In genomic region chr1:167282768-167283167, GRCm38 (mm10) we compare ENCODE assay signal across 8 mouse cellular contexts. TPM values are rescaled to one million over a fixed set of nuclear protein-coding genes. Genes with fewer than 3 reads are reported as not detected.
DNase-seq lines count a peak whose midpoint lies in the region; ATAC-seq and TF ChIP-seq lines count a peak whose summit lies in the region.

No protein-coding gene starts in this region.

- DNase-seq in lung, postnatal 10 days, result no peak
- DNase-seq in forebrain, embryonic 11.5 days (ENCODE audit: low spot score), result no peak
- DNase-seq in limb, embryonic 14.5 days (ENCODE audit: low spot score), result no peak
- DNase-seq in cerebellum, postnatal 14 days, result no peak
- no peak for DNase-seq in adrenal gland, adult 18-20 months (ENCODE audit: low spot score in 2 of 2)
- DNase-seq in cerebellum, adult 8-10 months, result no peak

- H3K4me1 ChIP-seq in lung, embryonic 15.5 days, result peaks cover 27% of the 10 kb centered on the region
- peaks cover 14% of the 10 kb centered on the region; the same call in 1 of the 2 replicates for H3K4me1 ChIP-seq in forebrain, embryonic 11.5 days (replicated peaks; ENCODE audit: control insufficient read depth, insufficient read depth, low read length)
- H3K4me1 ChIP-seq in limb, embryonic 14.5 days (ENCODE audit: control insufficient read depth, insufficient read depth, low read length), result peaks cover 12% of the 10 kb centered on the region; the same call in 1 of the 2 replicates
- peaks cover 24% of the 10 kb centered on the region for H3K4me1 ChIP-seq in neural tube, embryonic 15.5 days

- no peak overlapping the region for H3K9ac ChIP-seq in lung, embryonic 15.5 days
- peak overlapping the region; percentile 96 for H3K9ac ChIP-seq in forebrain, embryonic 11.5 days (ENCODE audit: low read length)
- peak overlapping the region; percentile 84 for H3K9ac ChIP-seq in limb, embryonic 14.5 days (ENCODE audit: low read depth, low read length, severe bottlenecking)
- peak overlapping the region; percentile 85; the same call in 1 of the 2 replicates for H3K9ac ChIP-seq in neural tube, embryonic 15.5 days (replicated peaks)

- no peaks in the 10 kb centered on the region for H3K36me3 ChIP-seq in lung, embryonic 15.5 days
- no peaks in the 10 kb centered on the region; the same call in 1 of the 2 replicates for H3K36me3 ChIP-seq in forebrain, embryonic 11.5 days (ENCODE audit: control insufficient read depth, insufficient read depth, low read length)
- no peaks in the 10 kb centered on the region for H3K36me3 ChIP-seq in limb, embryonic 14.5 days (ENCODE audit: control insufficient read depth, insufficient read depth, low read length)
- 0 out of 2 replicates have a peak, but pooled peaks cover 2% of the 10 kb centered on the region for H3K36me3 ChIP-seq in neural tube, embryonic 15.5 days

- H3K4me2 ChIP-seq in lung, embryonic 15.5 days, result peak overlapping the region; percentile 92
- H3K4me2 ChIP-seq in forebrain, embryonic 11.5 days (ENCODE audit: low read depth, low read length, severe bottlenecking), result peak overlapping the region; percentile 54
- H3K4me2 ChIP-seq in limb, embryonic 14.5 days (replicated peaks; ENCODE audit: low read depth, low read length, severe bottlenecking), result peak overlapping the region; percentile 86
- H3K4me2 ChIP-seq in neural tube, embryonic 15.5 days, result peak overlapping the region; percentile 72

- peak overlapping the region; percentile 89 for H3K4me3 ChIP-seq in lung, embryonic 15.5 days
- peak overlapping the region; percentile 75 for H3K4me3 ChIP-seq in forebrain, embryonic 11.5 days (ENCODE audit: low read depth, low read length)
- H3K4me3 ChIP-seq in limb, embryonic 14.5 days (replicated peaks; ENCODE audit: low read length), result peak overlapping the region; percentile 89
- peak overlapping the region; percentile 81 for H3K4me3 ChIP-seq in neural tube, embryonic 15.5 days (replicated peaks)

- ATAC-seq in lung, embryonic 15.5 days (ENCODE audit: borderline replicate concordance, extremely low read depth, low FRiP score, low TSS enrichment), result no peak
- no peak for ATAC-seq in forebrain, embryonic 11.5 days (replicated peaks; ENCODE audit: low FRiP score)
- ATAC-seq in limb, embryonic 14.5 days (ENCODE audit: low FRiP score, low read depth), result no peak
- no peak for ATAC-seq in neural tube, embryonic 15.5 days (ENCODE audit: low FRiP score)

- H3K9me3 ChIP-seq in lung, embryonic 15.5 days, result no peaks in the 10 kb centered on the region
- no peaks in the 10 kb centered on the region for H3K9me3 ChIP-seq in forebrain, embryonic 11.5 days (ENCODE audit: control insufficient read depth, low read length)
- H3K9me3 ChIP-seq in limb, embryonic 14.5 days (ENCODE audit: control insufficient read depth, low read length), result no peaks in the 10 kb centered on the region
- no peaks in the 10 kb centered on the region for H3K9me3 ChIP-seq in neural tube, embryonic 15.5 days (replicated peaks)

- TF ChIP-seq POLR2A in limb, embryonic 14.5 days (IDR thresholded peaks at IDR 0.05; ENCODE audit: borderline replicate concordance, extremely low read depth, insufficient read depth, insufficient read length), result no peak

- WGBS in lung, embryonic 15.5 days, result 40% methylated on average over 5 of the region's 5 CpGs
- 59% methylated on average over 5 of the region's 5 CpGs for WGBS in forebrain, embryonic 11.5 days
- WGBS in limb, embryonic 14.5 days, result 44% methylated on average over 5 of the region's 5 CpGs
- 44% methylated on average over 5 of the region's 5 CpGs for WGBS in neural tube, embryonic 15.5 days

- H3K27me3 ChIP-seq in lung, embryonic 15.5 days, result peaks cover 3% of the 10 kb centered on the region; the same call in 1 of the 2 replicates
- no peaks in the 10 kb centered on the region; the same call in 1 of the 2 replicates for H3K27me3 ChIP-seq in forebrain, embryonic 11.5 days (ENCODE audit: control insufficient read depth, insufficient read depth, low read length)
- H3K27me3 ChIP-seq in limb, embryonic 14.5 days (ENCODE audit: control insufficient read depth, insufficient read depth, low read length), result no peaks in the 10 kb centered on the region
- H3K27me3 ChIP-seq in neural tube, embryonic 15.5 days (replicated peaks), result no peaks in the 10 kb centered on the region

- 0 out of 2 replicates have a peak overlapping the region, but pooled peaks have one; percentile 97 for H3K27ac ChIP-seq in lung, embryonic 15.5 days
- H3K27ac ChIP-seq in forebrain, embryonic 11.5 days (ENCODE audit: low read depth, low read length), result no peak overlapping the region
- no peak overlapping the region for H3K27ac ChIP-seq in limb, embryonic 14.5 days (replicated peaks; ENCODE audit: low read depth, low read length)
- peak overlapping the region; percentile 96; the same call in 1 of the 2 replicates for H3K27ac ChIP-seq in neural tube, embryonic 15.5 days (replicated peaks)

RNA-seq across cellular contexts. Expression of gene Uck2, which starts 2.4 kb away (rescaled TPM):
- 79.2 and 85.4 TPM in 2 replicates for polyA plus RNA-seq in lung, embryonic 15.5 days (2015; fragmentation: Nextera tagmentation; extraction: Ambion mirVana)
- polyA plus RNA-seq in forebrain, embryonic 11.5 days (2014; fragmentation: Nextera tagmentation; extraction: Ambion mirVana), result 125 and 140 TPM in 2 replicates
- 42.5 and 45.7 TPM in 2 replicates for polyA plus RNA-seq in limb, embryonic 14.5 days (2012; rRNA removed)
- 69.3 and 78.2 TPM in 2 replicates for polyA plus RNA-seq in limb, embryonic 14.5 days (2014; fragmentation: Nextera tagmentation; extraction: Ambion mirVana)
- polyA plus RNA-seq in neural tube, embryonic 15.5 days (2015; fragmentation: Nextera tagmentation; extraction: Ambion mirVana), result 46.6 and 75.5 TPM in 2 replicates
- total RNA-seq in adrenal gland, adult 18-20 months (2021), result 10 to 100 TPM; 57.8 to 76.8 TPM

RNA-seq across cellular contexts. Expression of gene Tmco1, which starts 25.4 kb away (rescaled TPM):
- 101 TPM in 2 replicates for polyA plus RNA-seq in lung, embryonic 15.5 days (2015; fragmentation: Nextera tagmentation; extraction: Ambion mirVana)
- polyA plus RNA-seq in forebrain, embryonic 11.5 days (2014; fragmentation: Nextera tagmentation; extraction: Ambion mirVana), result 75.2 and 78.5 TPM in 2 replicates
- 73.4 and 86.4 TPM in 2 replicates for polyA plus RNA-seq in limb, embryonic 14.5 days (2012; rRNA removed)
- polyA plus RNA-seq in limb, embryonic 14.5 days (2014; fragmentation: Nextera tagmentation; extraction: Ambion mirVana), result 84.6 and 86.5 TPM in 2 replicates
- polyA plus RNA-seq in neural tube, embryonic 15.5 days (2015; fragmentation: Nextera tagmentation; extraction: Ambion mirVana), result 76.2 and 79.1 TPM in 2 replicates
- 100 to 1,000 TPM; 132 to 149 TPM for total RNA-seq in adrenal gland, adult 18-20 months (2021)

Comparison
In these comparisons a context has a peak if more than half of its experiments do, and no peak if none do; other contexts are left out.
1. H3K27ac ChIP-seq: peak in lung, embryonic 15.5 days (single experiment) and neural tube, embryonic 15.5 days (single experiment); none in forebrain, embryonic 11.5 days (single experiment) and limb, embryonic 14.5 days (single experiment).
2. Peak in every context shown above with its lines, with median percentiles within 50 percentile points of each other: H3K4me2 ChIP-seq and H3K4me3 ChIP-seq.